Comparison of ENCODE assay signal across 11 mouse cellular contexts in genomic region chr13:59673597-59673996, GRCm38 (mm10). TPM values are rescaled to one million over a fixed set of nuclear protein-coding genes. Genes with fewer than 3 reads are reported as not detected.
DNase-seq lines count a peak whose midpoint lies in the region; ATAC-seq and TF ChIP-seq lines count a peak whose summit lies in the region.
"Had no signal": no experiment of that assay in that cellular context is flagged by ENCODE, and none has a peak within 500 bp of the region (broad histone marks: within the 10 kb centered on the region; RNA-seq: fewer than 3 reads in every experiment).

No protein-coding gene starts in this region.

- WGBS in bone marrow, adult 2 months, result 93% methylated on average over 7 of the region's 7 CpGs
- WGBS in hindbrain, embryonic 14.5 days, result 23% methylated on average over 7 of the region's 7 CpGs
- 35% methylated on average over 7 of the region's 7 CpGs for WGBS in midbrain, embryonic 10.5 days

- peak overlapping the region; percentile 75 for H3K9ac ChIP-seq in hindbrain, embryonic 14.5 days

- TF ChIP-seq CTCF in E14TG2a.4 (conservative IDR thresholded peaks at IDR 0.05; ENCODE audit: low read length), result no peak
- TF ChIP-seq CTCF in bone marrow, adult 2 months (IDR thresholded peaks at IDR 0.05; ENCODE audit: control insufficient read depth, insufficient read depth, low read length), result no peak

- no peak for ATAC-seq in hindbrain, embryonic 14.5 days (ENCODE audit: low FRiP score)
- ATAC-seq in megakaryocyte-erythroid progenitor cell, adult 5-6 weeks (replicated peaks; ENCODE audit: low FRiP score, low TSS enrichment, poor library complexity, severe bottlenecking), result no peak

- peaks cover 73% of the 10 kb centered on the region for H3K4me1 ChIP-seq in E14TG2a.4 (replicated peaks; ENCODE audit: low read depth, low read length)
- H3K4me1 ChIP-seq in bone marrow, adult 2 months (ENCODE audit: control insufficient read depth, insufficient read depth, low read length), result peaks cover 6% of the 10 kb centered on the region; the same call in 1 of the 2 replicates
- H3K4me1 ChIP-seq in hindbrain, embryonic 14.5 days (replicated peaks; ENCODE audit: control insufficient read depth, insufficient read depth, low read length), result peaks cover 15% of the 10 kb centered on the region
- H3K4me1 ChIP-seq in midbrain, embryonic 10.5 days, result peaks cover 52% of the 10 kb centered on the region

- H3K36me3 ChIP-seq in E14TG2a.4 (ENCODE audit: insufficient read depth, low read length), result peaks cover 7% of the 10 kb centered on the region
- no peaks in the 10 kb centered on the region for H3K36me3 ChIP-seq in hindbrain, embryonic 14.5 days (replicated peaks; ENCODE audit: control insufficient read depth, insufficient read depth)
- peaks cover 34% of the 10 kb centered on the region for H3K36me3 ChIP-seq in midbrain, embryonic 10.5 days

- H3K27ac ChIP-seq in bone marrow, adult 2 months (ENCODE audit: control insufficient read depth, insufficient read depth, low read depth, low read length, poor library complexity), result no peak overlapping the region; the same call in 1 of the 2 replicates
- H3K27ac ChIP-seq in hindbrain, embryonic 14.5 days, result peak overlapping the region; percentile 61; the same call in 1 of the 2 replicates
- H3K27ac ChIP-seq in midbrain, embryonic 10.5 days (replicated peaks), result peak overlapping the region; percentile 97
- H3K27ac ChIP-seq: kidney, postnatal 0 days had no signal

- 0 out of 2 replicates have a peak, but pooled peaks cover 3% of the 10 kb centered on the region for H3K27me3 ChIP-seq in E14TG2a.4 (ENCODE audit: insufficient read depth, low read length)
- no peaks in the 10 kb centered on the region for H3K27me3 ChIP-seq in hindbrain, embryonic 14.5 days (ENCODE audit: control insufficient read depth, insufficient read depth, low read length)
- no peaks in the 10 kb centered on the region for H3K27me3 ChIP-seq in midbrain, embryonic 10.5 days (ENCODE audit: low read depth, poor library complexity, severe bottlenecking)

- DNase-seq in hindbrain, embryonic 14.5 days (ENCODE audit: low spot score), result no peak
- DNase-seq in midbrain, embryonic 10.5 days (ENCODE audit: low spot score), result peak; percentile 31
- DNase-seq in thymus, postnatal 10 days (ENCODE audit: low spot score in 2 of 2), result no peak
- no peak for DNase-seq in ovary, postnatal 36 days (ENCODE audit: low spot score)
- DNase-seq in left cerebral cortex, adult 18-20 months (ENCODE audit: low spot score in 2 of 2), result no peak
- DNase-seq: lung, postnatal 10 days had no signal

- TF ChIP-seq POLR2A in bone marrow, adult 2 months (IDR thresholded peaks at IDR 0.05; ENCODE audit: borderline replicate concordance, control insufficient read depth, low read depth, low read length), result no peak

- no peaks in the 10 kb centered on the region for H3K9me3 ChIP-seq in E14TG2a.4 (ENCODE audit: low read length)
- no peaks in the 10 kb centered on the region for H3K9me3 ChIP-seq in hindbrain, embryonic 14.5 days (ENCODE audit: control insufficient read depth, low read length)
- H3K9me3 ChIP-seq in midbrain, embryonic 10.5 days (replicated peaks), result no peaks in the 10 kb centered on the region

- H3K4me2 ChIP-seq in hindbrain, embryonic 14.5 days (replicated peaks), result peak overlapping the region; percentile 64

- peak overlapping the region; percentile 88; the same call in 1 of the 2 replicates for H3K4me3 ChIP-seq in E14TG2a.4 (replicated peaks; ENCODE audit: low read length)
- H3K4me3 ChIP-seq in bone marrow, adult 2 months (replicated peaks; ENCODE audit: control insufficient read depth, low read depth, low read length), result peak overlapping the region; percentile 9
- H3K4me3 ChIP-seq in hindbrain, embryonic 14.5 days (replicated peaks; ENCODE audit: low read length), result peak overlapping the region; percentile 74; the same call in 1 of the 2 replicates
- peak overlapping the region; percentile 82 for H3K4me3 ChIP-seq in midbrain, embryonic 10.5 days

RNA-seq across cellular contexts. Expression of gene Golm1, which starts 2.0 kb away (rescaled TPM):
- polyA plus RNA-seq in bone marrow, adult 2 months (2011; ENCODE audit: insufficient read depth, insufficient read length, low replicate concordance, missing spikeins), result 12.7 and 13.9 TPM in 2 replicates
- 25.3 and 29.7 TPM in 2 replicates for polyA plus RNA-seq in hindbrain, embryonic 14.5 days (2014; fragmentation: Nextera tagmentation; extraction: Ambion mirVana)
- polyA plus RNA-seq in midbrain, embryonic 10.5 days (2016; fragmentation: Nextera tagmentation; extraction: Ambion mirVana), result 181 and 187 TPM in 2 replicates
- total RNA-seq in megakaryocyte-erythroid progenitor cell, adult 5-6 weeks (2014; fragmentation: Nextera tagmentation), result 69.6 and 76.7 TPM in 2 replicates
- 101 and 137 TPM in 2 replicates for total RNA-seq in megakaryocyte-erythroid progenitor cell, adult 5-6 weeks (2017)
- 10 to 100 TPM; 16.4 to 17.8 TPM for total RNA-seq in left cerebral cortex, adult 18-20 months (2021)

RNA-seq across cellular contexts. Expression of gene 4921517D22Rik, which starts 20.3 kb away (rescaled TPM):
- not detected in 2 replicates for polyA plus RNA-seq in bone marrow, adult 2 months (2011; ENCODE audit: insufficient read depth, insufficient read length, low replicate concordance, missing spikeins)
- not detected in 2 replicates for polyA plus RNA-seq in hindbrain, embryonic 14.5 days (2014; fragmentation: Nextera tagmentation; extraction: Ambion mirVana)
- polyA plus RNA-seq in midbrain, embryonic 10.5 days (2016; fragmentation: Nextera tagmentation; extraction: Ambion mirVana), result not detected in 2 replicates
- total RNA-seq in megakaryocyte-erythroid progenitor cell, adult 5-6 weeks (2014; fragmentation: Nextera tagmentation), result not detected in 2 replicates
- not detected in 2 replicates for total RNA-seq in megakaryocyte-erythroid progenitor cell, adult 5-6 weeks (2017)
- not detected for total RNA-seq in left cerebral cortex, adult 18-20 months (2021)
- total RNA-seq: gastrocnemius, adult 18-20 months had no signal
- polyA plus RNA-seq: kidney, postnatal 0 days had no signal

RNA-seq across cellular contexts. Expression of gene Spata31d1a, which starts 36.5 kb away (rescaled TPM):
- not detected in 2 replicates for polyA plus RNA-seq in bone marrow, adult 2 months (2011; ENCODE audit: insufficient read depth, insufficient read length, low replicate concordance, missing spikeins)
- polyA plus RNA-seq in hindbrain, embryonic 14.5 days (2014; fragmentation: Nextera tagmentation; extraction: Ambion mirVana), result 0.05 and 0.16 TPM in 2 replicates
- 0.02 TPM in 1 of 2 replicates, not detected in the other for polyA plus RNA-seq in midbrain, embryonic 10.5 days (2016; fragmentation: Nextera tagmentation; extraction: Ambion mirVana)
- total RNA-seq in megakaryocyte-erythroid progenitor cell, adult 5-6 weeks (2014; fragmentation: Nextera tagmentation), result 0.28 TPM in 1 of 2 replicates, not detected in the other
- not detected in 2 replicates for total RNA-seq in megakaryocyte-erythroid progenitor cell, adult 5-6 weeks (2017)
- under 1 TPM in 1 of 2 experiments, not detected in 1; 0.16 TPM for total RNA-seq in left cerebral cortex, adult 18-20 months (2021)
- total RNA-seq: gastrocnemius, adult 18-20 months had no signal
- polyA plus RNA-seq: kidney, postnatal 0 days had no signal

RNA-seq across cellular contexts. Expression of gene Spata31d1b, which starts 38.5 kb away (rescaled TPM):
- not detected in 2 replicates for polyA plus RNA-seq in bone marrow, adult 2 months (2011; ENCODE audit: insufficient read depth, insufficient read length, low replicate concordance, missing spikeins)
- polyA plus RNA-seq in hindbrain, embryonic 14.5 days (2014; fragmentation: Nextera tagmentation; extraction: Ambion mirVana), result not detected in 2 replicates
- 0.02 TPM in 1 of 2 replicates, not detected in the other for polyA plus RNA-seq in midbrain, embryonic 10.5 days (2016; fragmentation: Nextera tagmentation; extraction: Ambion mirVana)
- not detected in 2 replicates for total RNA-seq in megakaryocyte-erythroid progenitor cell, adult 5-6 weeks (2014; fragmentation: Nextera tagmentation)
- total RNA-seq in megakaryocyte-erythroid progenitor cell, adult 5-6 weeks (2017), result not detected in 2 replicates
- under 1 TPM in 1 of 2 experiments, not detected in 1; 0.09 TPM for total RNA-seq in left cerebral cortex, adult 18-20 months (2021)
- total RNA-seq: gastrocnemius, adult 18-20 months had no signal
- polyA plus RNA-seq: kidney, postnatal 0 days had no signal

RNA-seq across cellular contexts. Expression of gene Spata31d1d, which starts 58.0 kb away (rescaled TPM):
- not detected in 2 replicates for polyA plus RNA-seq in bone marrow, adult 2 months (2011; ENCODE audit: insufficient read depth, insufficient read length, low replicate concordance, missing spikeins)
- polyA plus RNA-seq in hindbrain, embryonic 14.5 days (2014; fragmentation: Nextera tagmentation; extraction: Ambion mirVana), result 0.09 TPM in 1 of 2 replicates, not detected in the other
- not detected in 2 replicates for polyA plus RNA-seq in midbrain, embryonic 10.5 days (2016; fragmentation: Nextera tagmentation; extraction: Ambion mirVana)
- total RNA-seq in megakaryocyte-erythroid progenitor cell, adult 5-6 weeks (2014; fragmentation: Nextera tagmentation), result not detected in 2 replicates
- 0.42 TPM in 1 of 2 replicates, not detected in the other for total RNA-seq in megakaryocyte-erythroid progenitor cell, adult 5-6 weeks (2017)
- not detected for total RNA-seq in left cerebral cortex, adult 18-20 months (2021)
- total RNA-seq: gastrocnemius, adult 18-20 months had no signal
- polyA plus RNA-seq: kidney, postnatal 0 days had no signal

Comparison
In these comparisons a context has a peak if more than half of its experiments do, and no peak if none do; other contexts are left out.
1. H3K4me3 ChIP-seq: peak in every context shown above with its lines; median percentile 88 in E14TG2a.4; 82 in midbrain, embryonic 10.5 days; 74 in hindbrain, embryonic 14.5 days; 9 in bone marrow, adult 2 months.